Mouse (Mus musculus) lung, embryonic 16.5 days (tissue): ENCODE measurements at regions not wholly inside any gene's neighbourhood (a gene's known extent, or its start where the extent isn't known, plus 50 kb on each side); places are given as distances from the start of the nearest gene placed in this dataset.

Experiments used
- ATAC-seq: fragments of 200-750 bp; cut with Nextera tagmentation; 2 replicates; pipeline ENCODE4 v1.8.0; 2017; ENCODE audit warnings: low read depth, mild to moderate bottlenecking, moderate library complexity
- H3K27ac ChIP-seq: fragments of 300-500 bp; sonication (generic); 2 replicates; pipeline ENCODE4 v1.5.1; 2014; ENCODE audit warnings: mild to moderate bottlenecking, control low read depth, low read length
- H3K27me3 ChIP-seq: fragments of 300-500 bp; sonication (generic); 2 replicates; pipeline ENCODE4 v1.6.1; 2014; ENCODE audit warnings: low read depth, low read length, mixed read lengths; ENCODE audit not compliant: control insufficient read depth, insufficient read depth
- H3K36me3 ChIP-seq: fragments of 300-500 bp; sonication (generic); 2 replicates; pipeline ENCODE4 v1.6.1; 2014; ENCODE audit warnings: low read length; ENCODE audit not compliant: control insufficient read depth, insufficient read depth
- H3K4me1 ChIP-seq: fragments of 300-500 bp; sonication (generic); replicated peaks from 2 replicates; pipeline ENCODE4 v1.6.1; 2014; ENCODE audit warnings: low read length, mixed read lengths; ENCODE audit not compliant: control insufficient read depth, insufficient read depth
- H3K4me2 ChIP-seq: fragments of 300-500 bp; sonication (generic); 2 replicates; pipeline ENCODE4 v1.6.1; 2014; ENCODE audit warnings: low read depth, low read length, control low read depth
- H3K4me3 ChIP-seq: fragments of 300-500 bp; sonication (generic); 2 replicates; pipeline ENCODE4 v1.5.1; 2014; ENCODE audit warnings: mild to moderate bottlenecking, low read length, control low read depth
- H3K9ac ChIP-seq: fragments of 300-500 bp; sonication (generic); 2 replicates; pipeline ENCODE4 v1.6.1; 2014; ENCODE audit warnings: low read length, control low read depth
- H3K9me3 ChIP-seq: fragments of 300-500 bp; sonication (generic); 2 replicates; pipeline ENCODE4 v1.6.1; 2016; ENCODE audit warnings: low read length; ENCODE audit not compliant: control insufficient read depth
- WGBS: fragments of 180-500 bp; shearing (Covaris S2); extraction: QIAGEN DNeasy Blood & Tissue Kit; methylation state at CpG from one replicate; pipeline ENCODE4 v1.1.7; 2014; 5-methylcytosine and 5-hydroxymethylcytosine counted together

DNA sequence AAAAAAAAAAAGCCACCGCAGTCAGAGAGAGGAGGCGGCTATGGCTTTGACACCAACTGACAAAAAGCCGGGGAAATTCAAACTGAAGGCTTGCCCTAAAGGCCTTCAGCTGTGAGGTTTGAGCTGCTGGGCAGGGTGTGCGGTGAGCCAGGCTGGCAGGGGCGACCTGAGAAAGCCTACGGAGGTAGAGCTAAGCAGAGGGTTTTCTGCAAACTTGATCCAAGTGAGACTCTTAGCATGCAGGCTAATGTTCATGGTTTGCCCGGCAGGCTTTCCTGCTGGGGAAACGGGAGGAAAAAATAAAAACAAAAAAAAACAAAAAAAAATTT lies 186.4 kb upstream of the Zfp462 start:
- WGBS = 29% methylated on average over 8 of the region's 8 CpGs
- Histone ChIP-seq H3K4me1 (peaks cover 10% of the 10 kb centered on the region), H3K4me3 (peak overlapping the region; percentile 37), H3K36me3 (no peaks in the 10 kb centered on the region), H3K9me3 (no peaks in the 10 kb centered on the region), H3K27me3 (no peaks in the 10 kb centered on the region), H3K27ac (peak overlapping the region; percentile 43; the same call in 1 of the 2 replicates), H3K4me2 (peak overlapping the region; percentile 66), H3K9ac (peak overlapping the region; percentile 45)
- no peak for ATAC-seq

DNA sequence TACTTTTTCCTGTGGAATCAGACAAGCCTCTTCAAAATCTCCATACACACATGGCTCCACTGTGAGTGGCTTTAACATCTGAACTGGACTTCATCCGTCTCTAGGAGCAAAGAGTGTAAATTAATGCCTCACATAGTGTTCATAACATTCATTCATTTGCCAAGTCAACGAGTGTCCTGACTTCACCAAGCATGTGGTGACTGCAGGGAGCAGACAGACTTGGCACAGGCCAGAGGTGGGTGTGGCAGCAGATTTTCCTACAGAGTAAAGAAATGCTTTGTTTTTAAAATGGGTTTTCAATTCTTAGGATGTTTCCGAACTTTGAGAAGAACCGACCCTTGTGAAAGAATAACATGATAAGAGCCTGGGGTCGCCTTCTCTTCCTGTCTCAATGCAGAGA lies 183.6 kb upstream of the Zfp462 start:
- H3K27ac ChIP-seq = no peak overlapping the region
- no peak overlapping the region for H3K9ac ChIP-seq
- H3K9me3 ChIP-seq = no peaks in the 10 kb centered on the region
- H3K36me3 ChIP-seq = no peaks in the 10 kb centered on the region
- no peak for ATAC-seq
- no peaks in the 10 kb centered on the region for H3K27me3 ChIP-seq
- H3K4me1 ChIP-seq = peaks cover 10% of the 10 kb centered on the region
- H3K4me3 ChIP-seq = no peak overlapping the region
- 32% methylated on average over 5 of the region's 5 CpGs for WGBS
- no peak overlapping the region for H3K4me2 ChIP-seq

DNA sequence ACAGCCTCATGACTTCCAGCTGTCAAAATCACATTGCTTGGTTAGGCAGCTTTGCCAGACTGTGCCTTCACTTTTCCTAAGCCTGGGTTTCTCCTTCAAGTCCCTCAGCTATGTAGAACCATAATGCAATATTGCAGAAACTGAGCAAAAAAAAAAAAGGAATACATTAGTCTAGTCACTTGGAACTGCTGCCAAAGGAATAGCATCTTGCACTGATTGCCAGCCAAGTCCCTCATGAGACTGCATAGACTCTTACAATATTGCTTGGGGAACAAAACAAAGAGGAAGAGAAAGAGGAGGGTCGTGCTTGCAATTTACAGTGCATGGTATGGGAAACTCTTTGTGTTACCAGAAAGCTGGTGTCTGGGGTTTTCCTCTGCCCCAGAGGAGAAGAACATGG lies 179.8 kb upstream of the Zfp462 start:
- no peaks in the 10 kb centered on the region for H3K27me3 ChIP-seq
- no peak overlapping the region for H3K9ac ChIP-seq
- WGBS = 40% methylated on average over 1 of the region's 1 CpGs
- no peak overlapping the region for H3K4me2 ChIP-seq
- H3K4me3 ChIP-seq = no peak overlapping the region
- H3K27ac ChIP-seq = no peak overlapping the region
- no peaks in the 10 kb centered on the region for H3K36me3 ChIP-seq
- 0 out of 2 replicates have a peak, but pooled peaks cover 2% of the 10 kb centered on the region for H3K4me1 ChIP-seq
- ATAC-seq = peak; percentile 26; the same call in 1 of the 2 replicates
- H3K9me3 ChIP-seq = no peaks in the 10 kb centered on the region

DNA sequence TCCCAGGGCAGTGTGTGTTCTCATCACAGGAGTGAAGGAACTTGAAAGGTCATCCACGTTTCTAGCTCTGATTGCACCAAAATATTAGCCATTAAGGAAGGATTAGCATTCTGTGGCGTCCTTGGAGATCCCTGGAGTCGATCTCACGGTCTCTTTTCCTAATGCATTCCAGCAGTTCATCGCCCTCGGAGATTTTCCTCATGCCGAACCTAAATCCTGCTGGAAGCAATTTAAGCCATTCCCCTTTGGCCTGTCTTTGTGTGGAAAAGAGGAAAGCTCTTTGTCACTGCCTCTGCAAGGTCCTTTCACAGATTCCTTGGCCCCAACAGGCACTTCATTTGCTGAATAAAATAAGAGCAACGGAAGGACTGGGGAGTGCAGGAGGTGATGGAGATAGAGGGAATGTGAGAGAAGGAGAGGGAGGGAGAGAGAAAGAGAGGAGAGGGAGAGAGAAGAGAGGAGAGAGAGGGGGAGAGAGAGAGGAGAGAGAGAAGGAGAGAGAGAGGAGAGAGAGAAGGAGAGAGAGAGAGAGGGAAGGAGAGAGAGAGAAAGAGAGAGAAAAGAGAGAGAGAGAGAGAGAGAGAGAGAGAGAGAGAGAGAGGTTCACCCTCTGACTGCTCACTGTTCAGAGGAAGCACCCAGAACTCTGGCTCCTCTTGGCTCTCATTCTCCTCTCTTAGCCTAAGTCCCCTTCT lies 177.2 kb upstream of the Zfp462 start:
- no peaks in the 10 kb centered on the region for H3K9me3 ChIP-seq
- no peak for ATAC-seq
- H3K4me2 ChIP-seq = no peak overlapping the region
- no peak overlapping the region for H3K27ac ChIP-seq
- H3K9ac ChIP-seq = no peak overlapping the region
- H3K4me3 ChIP-seq = no peak overlapping the region
- H3K36me3 ChIP-seq = no peaks in the 10 kb centered on the region
- H3K27me3 ChIP-seq = no peaks in the 10 kb centered on the region
- 58% methylated on average over 8 of the region's 8 CpGs for WGBS
- H3K4me1 ChIP-seq = no peaks in the 10 kb centered on the region

DNA sequence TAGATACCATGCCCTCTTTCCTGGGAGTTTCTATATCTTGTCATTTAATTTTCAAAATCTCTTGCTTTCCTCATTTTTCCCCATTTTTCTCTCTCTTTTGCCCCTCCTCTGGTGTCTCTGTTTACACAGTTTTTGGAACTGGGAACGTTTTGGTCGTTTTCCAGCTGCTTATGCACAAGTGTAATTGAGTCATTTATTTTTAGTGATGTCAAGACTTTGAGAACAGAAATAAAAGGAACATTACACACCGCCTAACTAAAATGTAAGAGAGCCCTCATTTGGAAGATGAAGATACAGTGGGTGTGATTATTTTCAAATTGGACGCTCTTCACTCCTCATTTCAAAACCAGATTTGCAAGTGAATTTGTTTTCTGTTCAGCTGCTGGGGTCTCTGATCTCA lies 176.0 kb upstream of the Zfp462 start:
- Histone ChIP-seq H3K36me3 (no peaks in the 10 kb centered on the region), H3K4me3 (no peak overlapping the region), H3K4me2 (no peak overlapping the region), H3K27me3 (no peaks in the 10 kb centered on the region), H3K9me3 (no peaks in the 10 kb centered on the region), H3K4me1 (no peaks in the 10 kb centered on the region), H3K27ac (no peak overlapping the region), H3K9ac (no peak overlapping the region)
- WGBS = 45% methylated on average over 4 of the region's 4 CpGs
- no peak for ATAC-seq

DNA sequence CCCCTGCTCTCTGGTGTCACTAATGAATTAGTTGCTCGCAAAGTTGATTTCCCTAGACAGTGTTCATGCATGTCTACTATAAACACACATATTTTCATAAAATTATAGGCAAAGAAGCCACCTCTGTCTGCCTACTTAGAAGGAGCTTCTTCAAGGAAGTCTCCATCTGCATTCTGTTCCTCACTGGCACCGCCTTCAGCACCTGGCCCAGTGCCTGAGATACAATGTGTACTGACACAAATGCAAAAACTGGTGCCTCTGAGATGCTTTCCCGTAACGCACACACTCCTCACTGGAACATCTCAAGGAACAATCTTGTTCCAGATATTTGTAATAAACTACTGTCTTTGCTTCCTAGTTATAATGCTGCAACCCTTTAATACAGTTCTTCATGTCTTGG lies 170.8 kb upstream of the Zfp462 start:
- WGBS = 75% methylated on average over 4 of the region's 4 CpGs
- H3K4me1 ChIP-seq = no peaks in the 10 kb centered on the region

DNA sequence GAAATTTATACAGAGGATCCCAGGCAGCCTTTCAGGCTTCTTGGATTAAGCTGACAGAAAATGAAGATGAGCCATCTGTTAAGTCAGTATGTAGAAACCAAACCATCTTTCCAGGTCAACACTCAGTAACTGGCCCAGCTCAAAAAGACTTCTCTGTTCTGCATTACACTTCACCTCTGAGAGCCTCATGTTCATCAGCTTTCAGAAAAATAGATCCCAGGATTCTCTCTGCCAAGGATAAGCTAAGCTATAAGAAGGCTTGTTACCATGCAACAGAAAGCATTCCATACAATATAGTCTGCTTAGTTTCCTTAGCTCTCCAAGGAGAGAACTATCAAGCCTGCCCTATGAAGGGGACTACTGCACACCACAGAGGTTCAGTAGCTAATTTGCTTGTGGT lies 170.1 kb upstream of the Zfp462 start:
- Histone ChIP-seq H3K4me3 (no peak overlapping the region), H3K4me2 (no peak overlapping the region), H3K9ac (no peak overlapping the region), H3K27me3 (no peaks in the 10 kb centered on the region), H3K9me3 (no peaks in the 10 kb centered on the region), H3K4me1 (no peaks in the 10 kb centered on the region), H3K36me3 (no peaks in the 10 kb centered on the region), H3K27ac (no peak overlapping the region)
- no peak for ATAC-seq

More for the DNA sequence above, 170.8 kb upstream of the Zfp462 start:
- ATAC-seq = no peak
- Histone ChIP-seq H3K9ac (no peak overlapping the region), H3K4me2 (no peak overlapping the region), H3K9me3 (no peaks in the 10 kb centered on the region), H3K36me3 (no peaks in the 10 kb centered on the region), H3K27ac (no peak overlapping the region), H3K4me3 (no peak overlapping the region), H3K27me3 (no peaks in the 10 kb centered on the region)

DNA sequence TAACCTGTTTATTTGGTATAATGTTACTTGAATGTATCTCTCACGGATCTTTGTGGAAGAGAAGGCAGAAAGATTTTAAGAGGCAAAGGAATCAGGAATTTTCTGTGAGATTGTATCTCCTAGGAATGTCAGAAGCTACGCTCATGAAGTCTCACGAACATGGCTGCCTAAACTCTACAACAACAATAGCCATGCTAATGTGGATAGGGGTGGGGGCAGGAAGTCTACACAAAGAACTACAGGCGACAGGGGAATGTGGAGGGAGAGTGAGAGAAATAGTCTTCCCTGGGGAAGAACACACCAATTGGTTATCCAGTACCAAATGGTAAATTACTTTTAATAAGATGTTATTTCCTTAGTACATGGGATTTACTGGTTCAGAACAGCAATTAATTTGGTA lies 164.3 kb upstream of the Zfp462 start:
- no peak overlapping the region for H3K27ac ChIP-seq
- 61% methylated on average over 4 of the region's 4 CpGs for WGBS
- no peak overlapping the region for H3K9ac ChIP-seq
- H3K36me3 ChIP-seq = no peaks in the 10 kb centered on the region
- H3K4me2 ChIP-seq = no peak overlapping the region
- H3K4me3 ChIP-seq = no peak overlapping the region
- no peak for ATAC-seq
- no peaks in the 10 kb centered on the region for H3K9me3 ChIP-seq
- H3K4me1 ChIP-seq = no peaks in the 10 kb centered on the region
- no peaks in the 10 kb centered on the region for H3K27me3 ChIP-seq

DNA sequence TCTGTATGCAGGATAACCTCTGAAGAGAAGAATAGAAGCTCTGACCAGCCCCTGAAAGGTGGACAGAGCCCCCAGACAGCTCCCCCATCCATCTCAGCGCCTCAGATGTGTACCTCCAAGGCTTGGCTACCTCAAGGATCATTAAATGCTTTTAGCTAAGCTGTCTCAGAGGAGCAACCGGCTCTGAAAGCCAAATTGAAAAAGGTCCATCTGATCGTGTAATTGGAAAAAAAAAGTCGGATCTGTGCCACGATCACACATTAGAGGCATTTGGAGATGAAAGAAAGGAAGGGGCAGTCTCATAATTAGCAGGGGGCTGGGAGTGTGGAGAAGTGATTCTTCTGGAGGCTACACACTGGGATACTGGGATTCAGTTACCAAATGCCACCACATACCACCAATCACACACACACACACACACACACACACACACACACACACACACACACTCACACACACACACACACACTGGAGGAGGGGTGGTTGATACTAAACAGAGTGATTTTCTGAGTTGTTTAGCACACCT lies 153.6 kb upstream of the Zfp462 start:
- no peak overlapping the region for H3K4me3 ChIP-seq
- WGBS = 75% methylated on average over 5 of the region's 5 CpGs
- no peak overlapping the region for H3K4me2 ChIP-seq
- H3K9ac ChIP-seq = no peak overlapping the region
- no peaks in the 10 kb centered on the region for H3K36me3 ChIP-seq
- no peaks in the 10 kb centered on the region for H3K9me3 ChIP-seq
- no peak overlapping the region for H3K27ac ChIP-seq
- no peaks in the 10 kb centered on the region for H3K27me3 ChIP-seq
- ATAC-seq = no peak
- H3K4me1 ChIP-seq = no peaks in the 10 kb centered on the region

DNA sequence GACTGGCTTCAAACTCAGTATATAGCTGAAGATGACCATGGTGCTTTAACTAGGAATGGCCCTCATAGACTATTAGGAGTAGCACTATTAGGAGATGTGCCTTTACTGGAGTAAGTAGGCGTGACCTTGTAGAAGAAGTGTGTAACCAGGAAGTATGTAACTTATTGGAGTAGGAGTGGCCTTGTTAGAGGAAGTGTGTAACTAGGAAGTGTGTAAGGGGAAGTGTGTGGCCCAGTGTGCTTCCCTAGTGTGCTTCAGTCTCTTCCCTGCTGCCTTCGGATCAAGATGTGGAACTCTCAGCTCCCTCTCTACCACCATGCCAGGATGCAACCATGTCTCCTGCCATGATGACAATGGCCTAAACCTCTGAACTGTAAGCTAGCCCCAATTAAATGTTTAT lies 151.0 kb upstream of the Zfp462 start:
- WGBS = 81% methylated on average over 2 of the region's 2 CpGs
- H3K27me3 ChIP-seq = no peaks in the 10 kb centered on the region
- no peak for ATAC-seq
- H3K4me1 ChIP-seq = no peaks in the 10 kb centered on the region
- H3K9me3 ChIP-seq = no peaks in the 10 kb centered on the region
- H3K36me3 ChIP-seq = no peaks in the 10 kb centered on the region
- no peak overlapping the region for H3K27ac ChIP-seq
- no peak overlapping the region for H3K9ac ChIP-seq
- no peak overlapping the region for H3K4me3 ChIP-seq
- no peak overlapping the region for H3K4me2 ChIP-seq
